Mouse (Mus musculus) lung, embryonic 14.5 days (tissue): ENCODE data around the gene Col26a1. TPM values are rescaled to one million over a fixed set of nuclear protein-coding genes. Genes with fewer than 3 reads are reported as not detected.

ENCODE experiments used
- ATAC-seq: fragments of 200-750 bp; cut with Nextera tagmentation; 2 replicates; pipeline ENCODE4 v1.8.0; 2017; ENCODE audit warnings: mild to moderate bottlenecking, moderate TSS enrichment, moderate library complexity; ENCODE audit not compliant: insufficient read depth
- DNase-seq: peaks from one replicate; pipeline ENCODE4 v3.0.0-alpha.2; 2015
- H3K27ac ChIP-seq: fragments of 300-500 bp; sonication (generic); 2 replicates; pipeline ENCODE4 v1.5.1; 2014; ENCODE audit warnings: low read depth, mild to moderate bottlenecking, moderate library complexity
- H3K27me3 ChIP-seq: fragments of 300-500 bp; sonication (generic); 2 replicates; pipeline ENCODE4 v1.6.1; 2014; ENCODE audit warnings: low read length, control low read depth; ENCODE audit not compliant: insufficient read depth
- H3K36me3 ChIP-seq: fragments of 300-500 bp; sonication (generic); 2 replicates; pipeline ENCODE4 v1.6.1; 2014; ENCODE audit warnings: control low read depth; ENCODE audit not compliant: insufficient read depth
- H3K4me1 ChIP-seq: fragments of 300-500 bp; sonication (generic); 2 replicates; pipeline ENCODE4 v1.6.1; 2014; ENCODE audit warnings: antibody characterized with exemption, control low read depth; ENCODE audit not compliant: insufficient read depth
- H3K4me2 ChIP-seq: fragments of 300-500 bp; sonication (generic); 2 replicates; pipeline ENCODE4 v1.6.1; 2014; ENCODE audit warnings: mild to moderate bottlenecking
- H3K4me3 ChIP-seq: fragments of 300-500 bp; sonication (generic); 2 replicates; pipeline ENCODE4 v1.5.1; 2014; ENCODE audit warnings: low read depth, low read length
- H3K9ac ChIP-seq: fragments of 300-500 bp; sonication (generic); 2 replicates; pipeline ENCODE4 v1.6.1; 2014
- H3K9me3 ChIP-seq: fragments of 300-500 bp; sonication (generic); 2 replicates; pipeline ENCODE4 v1.6.1; 2016; ENCODE audit warnings: low read depth, low read length, control low read depth
- CTCF ChIP-seq: IDR thresholded peaks from 2 replicates; pipeline ENCODE4 v1.5.1; 2016; ENCODE audit warnings: antibody characterized with exemption, low read depth
- WGBS: fragments of 180-500 bp; shearing (Covaris S2); extraction: QIAGEN DNeasy Blood & Tissue Kit; methylation state at CpG from one replicate; pipeline ENCODE4 v1.1.7; 2014; 5-methylcytosine and 5-hydroxymethylcytosine counted together
- polyA plus RNA-seq: library from polyadenylated mRNA; unstranded; fragments of >200 nt; fragmentation: Nextera tagmentation; extraction: Ambion mirVana; gene quantifications from 2 replicates; pipeline ENCODE4 v1.2.1, GENCODE M21; 2014

Gene Col26a1
- polyA plus RNA-seq, 1 experiment from 2014 or later: 11.7 TPM

DNA sequence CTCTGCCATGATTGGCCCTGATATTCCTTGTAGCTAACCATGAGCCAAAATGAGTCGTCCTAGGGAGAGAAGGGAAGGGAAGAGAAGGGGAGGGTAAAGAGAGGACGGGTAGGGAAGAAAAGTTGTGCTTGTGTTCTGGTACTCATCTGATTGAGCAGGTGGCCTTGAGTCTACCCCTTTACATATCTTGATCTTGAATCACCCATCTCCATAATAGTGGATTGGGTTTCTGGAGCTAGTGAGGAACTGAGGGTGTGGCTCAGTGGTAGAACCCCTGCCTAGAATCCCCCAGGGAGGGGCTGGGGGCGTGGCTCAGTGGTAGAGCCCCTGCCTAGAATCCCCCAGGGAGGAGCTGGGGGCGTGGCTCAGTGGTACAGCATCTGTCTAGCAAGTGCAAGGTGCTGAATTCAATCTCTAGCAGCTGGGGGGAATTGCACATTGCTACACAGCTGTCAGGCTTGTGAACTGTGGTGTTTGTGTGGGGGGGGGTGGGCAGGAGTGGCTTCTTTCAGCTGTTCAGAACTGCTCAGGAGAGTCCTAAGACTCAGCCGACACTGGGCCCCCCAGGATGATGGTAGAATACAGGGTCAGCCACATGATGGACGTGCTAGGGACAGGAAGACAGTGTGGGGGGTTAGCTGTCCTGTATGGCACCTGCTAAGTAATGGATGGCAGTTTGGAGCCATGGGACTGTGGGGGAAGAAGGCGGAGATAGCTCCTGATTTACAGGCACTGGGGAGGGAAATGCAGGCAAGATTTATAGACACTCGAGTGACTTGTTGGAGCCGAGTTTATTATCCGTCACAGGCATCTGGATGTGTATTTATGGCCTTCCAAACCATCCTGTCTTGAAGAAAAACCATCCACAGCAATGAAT, 166.1 kb downstream of the Col26a1 start:
- H3K27ac ChIP-seq: no peak overlapping the region

DNA sequence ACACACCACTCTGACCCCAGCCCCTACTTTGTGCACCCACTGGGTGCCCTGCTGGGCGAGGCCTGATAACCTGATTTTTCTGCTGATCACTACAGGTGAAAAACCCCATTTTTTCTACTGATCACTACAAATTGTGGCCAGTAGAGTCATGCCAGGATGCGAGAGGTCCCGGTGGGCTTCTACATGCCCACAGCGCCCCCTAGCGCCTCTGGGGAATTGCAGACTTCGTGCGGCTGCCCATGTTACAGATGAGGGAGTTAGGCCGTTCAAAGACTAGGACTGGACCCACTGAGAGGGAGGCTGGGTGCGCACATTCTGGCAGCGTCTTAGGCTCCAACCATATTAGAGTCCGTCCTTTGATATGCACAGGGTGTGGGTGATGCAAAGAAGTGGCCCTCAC, 168.1 kb downstream of the Col26a1 start:
- Histone ChIP-seq H3K4me2 (peak overlapping the region; percentile 41), H3K27me3 (no peaks in the 10 kb centered on the region), H3K36me3 (no peaks in the 10 kb centered on the region), H3K9ac (no peak overlapping the region), H3K9me3 (no peaks in the 10 kb centered on the region), H3K4me3 (peak overlapping the region; percentile 6; the same call in 1 of the 2 replicates), H3K4me1 (peaks cover 5% of the 10 kb centered on the region; the same call in 1 of the 2 replicates), H3K27ac (no peak overlapping the region)
- TF ChIP-seq CTCF: peak; percentile 76
- DNase-seq (peak; percentile 83), ATAC-seq (no peak)
- WGBS: 23% methylated on average over 11 of the region's 11 CpGs

More for the DNA sequence above, 166.1 kb downstream of the Col26a1 start:
- no peak for DNase-seq
- 47% methylated on average over 10 of the region's 10 CpGs for whole genome bisulfite sequencing
- no peak overlapping the region for H3K9ac ChIP-seq
- no peaks in the 10 kb centered on the region for H3K36me3 ChIP-seq
- H3K27me3 ChIP-seq: no peaks in the 10 kb centered on the region
- TF ChIP-seq CTCF: no peak
- no peak overlapping the region for H3K4me3 ChIP-seq
- no peaks in the 10 kb centered on the region for H3K9me3 ChIP-seq
- no peak for ATAC-seq
- H3K4me1 ChIP-seq: peaks cover 5% of the 10 kb centered on the region; the same call in 1 of the 2 replicates
- H3K4me2 ChIP-seq: no peak overlapping the region

DNA sequence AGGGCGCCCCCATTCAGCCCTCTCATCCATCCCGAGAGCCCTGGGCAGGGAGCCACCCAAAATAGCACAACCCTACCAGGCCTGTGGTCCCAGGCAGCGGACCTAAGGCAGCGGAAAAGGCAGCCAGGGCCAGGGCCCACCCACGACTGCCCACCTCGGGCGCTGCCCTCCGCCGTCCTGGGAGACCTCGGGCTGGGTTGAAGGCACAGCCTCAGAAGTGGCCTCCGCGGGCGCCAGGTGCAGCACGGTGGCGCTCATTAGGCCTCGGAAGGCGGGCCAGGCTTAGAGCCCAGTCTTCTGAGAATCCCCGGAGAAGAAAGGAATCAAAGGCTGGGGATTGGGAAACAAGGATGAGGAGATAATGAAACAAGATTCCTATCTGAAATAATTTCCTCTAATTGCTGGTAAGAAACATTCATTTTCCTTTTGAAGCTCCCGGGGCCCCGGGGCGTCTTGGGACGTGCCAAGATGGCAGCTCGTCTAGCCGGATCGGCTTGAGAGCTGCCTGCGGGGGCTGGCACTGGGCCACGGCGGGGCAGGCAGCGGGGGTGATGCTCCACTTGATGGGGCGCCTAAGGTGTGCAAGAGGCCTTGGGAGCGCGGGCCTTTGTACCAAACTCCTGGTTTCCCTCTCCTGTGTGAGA, 168.7 kb downstream of the Col26a1 start:
- no peaks in the 10 kb centered on the region for H3K9me3 ChIP-seq
- peak; percentile 40 for DNase-seq
- TF ChIP-seq CTCF: no peak
- H3K4me2 ChIP-seq: peak overlapping the region; percentile 41
- WGBS: 20% methylated on average over 32 of the region's 32 CpGs
- H3K4me3 ChIP-seq: peak overlapping the region; percentile 6; the same call in 1 of the 2 replicates
- no peak overlapping the region for H3K27ac ChIP-seq
- no peaks in the 10 kb centered on the region for H3K36me3 ChIP-seq
- H3K4me1 ChIP-seq: peaks cover 5% of the 10 kb centered on the region; the same call in 1 of the 2 replicates
- H3K9ac ChIP-seq: no peak overlapping the region
- ATAC-seq: no peak
- H3K27me3 ChIP-seq: no peaks in the 10 kb centered on the region

DNA sequence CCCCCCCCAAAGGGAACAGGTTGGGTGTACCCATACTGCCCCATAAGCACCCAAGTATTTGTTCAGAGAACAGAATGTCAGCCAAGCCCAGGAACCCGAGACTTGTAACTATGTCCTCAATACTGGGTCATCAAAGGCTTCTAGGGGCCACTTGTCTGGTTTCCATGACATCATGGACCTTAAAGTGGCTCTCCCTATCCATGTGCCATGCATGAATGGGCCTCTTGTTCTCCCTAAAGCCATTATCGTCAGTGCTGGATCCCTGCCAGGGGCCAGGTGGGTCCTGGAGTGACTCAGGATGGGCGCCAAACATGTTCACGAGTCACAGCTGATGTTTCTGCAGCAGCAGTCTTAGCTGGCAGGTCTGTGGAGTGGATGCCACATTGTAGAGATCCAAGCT, 172.3 kb downstream of the Col26a1 start:
- no peak overlapping the region for H3K9ac ChIP-seq
- peak overlapping the region; percentile 72 for H3K27ac ChIP-seq
- TF ChIP-seq CTCF: no peak
- no peak overlapping the region for H3K4me2 ChIP-seq
- H3K4me3 ChIP-seq: no peak overlapping the region
- ATAC-seq (peak; percentile 88), DNase-seq (peak; percentile 89)
- WGBS: 41% methylated on average over 4 of the region's 4 CpGs
- no peaks in the 10 kb centered on the region for H3K9me3 ChIP-seq
- H3K4me1 ChIP-seq: peaks cover 5% of the 10 kb centered on the region; the same call in 1 of the 2 replicates
- H3K36me3 ChIP-seq: no peaks in the 10 kb centered on the region
- H3K27me3 ChIP-seq: no peaks in the 10 kb centered on the region

DNA sequence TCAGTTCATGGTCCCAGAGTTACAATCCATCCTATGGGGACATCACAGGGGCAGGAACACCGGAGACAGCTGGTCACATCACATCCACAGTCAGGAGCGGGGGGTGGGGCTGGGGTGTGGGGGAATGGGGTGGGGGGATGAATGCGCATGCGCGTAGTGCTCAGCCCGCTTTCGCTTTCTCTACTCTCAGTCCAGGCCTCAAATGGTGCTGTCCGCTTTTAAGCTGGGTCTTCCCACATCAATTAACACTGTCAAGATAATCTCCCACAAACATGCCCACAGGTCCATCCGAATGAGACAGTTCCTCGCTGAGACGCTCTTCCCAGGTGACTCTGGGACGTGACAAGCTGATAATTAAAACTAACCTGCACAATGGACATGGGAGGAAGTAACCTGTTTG, 174.9 kb downstream of the Col26a1 start:
- ATAC-seq (no peak), DNase-seq (no peak)
- WGBS: 68% methylated on average over 12 of the region's 12 CpGs
- TF ChIP-seq CTCF: no peak
- no peak overlapping the region for H3K9ac ChIP-seq
- peaks cover 6% of the 10 kb centered on the region; the same call in 1 of the 2 replicates for H3K9me3 ChIP-seq
- H3K27ac ChIP-seq: no peak overlapping the region
- no peaks in the 10 kb centered on the region for H3K36me3 ChIP-seq
- H3K27me3 ChIP-seq: no peaks in the 10 kb centered on the region
- no peak overlapping the region for H3K4me2 ChIP-seq
- H3K4me3 ChIP-seq: no peak overlapping the region
- H3K4me1 ChIP-seq: no peaks in the 10 kb centered on the region

DNA sequence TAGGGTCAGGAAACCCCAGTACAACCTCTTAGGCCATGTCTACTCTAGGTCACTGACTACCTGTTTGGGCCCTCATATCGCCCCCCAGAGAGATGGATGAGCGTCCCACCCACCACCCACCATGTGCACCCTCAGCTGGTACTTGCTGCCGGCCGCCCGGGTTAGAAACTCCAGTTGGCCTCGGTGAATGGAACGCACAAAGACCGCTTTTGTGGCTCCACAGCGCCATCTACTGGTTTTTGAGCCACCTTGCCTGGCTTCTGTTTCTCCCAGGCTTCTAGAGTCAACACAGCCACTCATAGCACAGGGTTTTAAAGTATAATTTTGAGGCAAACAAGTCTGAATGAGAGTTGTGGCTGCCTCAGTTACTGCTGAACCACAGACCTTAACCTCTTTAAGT, 176.2 kb downstream of the Col26a1 start:
- no peak overlapping the region for H3K27ac ChIP-seq
- peaks cover 6% of the 10 kb centered on the region; the same call in 1 of the 2 replicates for H3K9me3 ChIP-seq
- peak; percentile 26; the same call in 1 of the 2 replicates for ATAC-seq
- peak; percentile 97 for DNase-seq
- peak; percentile 90 for TF ChIP-seq CTCF
- no peaks in the 10 kb centered on the region for H3K27me3 ChIP-seq
- H3K4me1 ChIP-seq: no peaks in the 10 kb centered on the region
- WGBS: 3% methylated on average over 9 of the region's 9 CpGs
- no peak overlapping the region for H3K9ac ChIP-seq
- no peak overlapping the region for H3K4me3 ChIP-seq
- no peak overlapping the region for H3K4me2 ChIP-seq
- no peaks in the 10 kb centered on the region for H3K36me3 ChIP-seq

DNA sequence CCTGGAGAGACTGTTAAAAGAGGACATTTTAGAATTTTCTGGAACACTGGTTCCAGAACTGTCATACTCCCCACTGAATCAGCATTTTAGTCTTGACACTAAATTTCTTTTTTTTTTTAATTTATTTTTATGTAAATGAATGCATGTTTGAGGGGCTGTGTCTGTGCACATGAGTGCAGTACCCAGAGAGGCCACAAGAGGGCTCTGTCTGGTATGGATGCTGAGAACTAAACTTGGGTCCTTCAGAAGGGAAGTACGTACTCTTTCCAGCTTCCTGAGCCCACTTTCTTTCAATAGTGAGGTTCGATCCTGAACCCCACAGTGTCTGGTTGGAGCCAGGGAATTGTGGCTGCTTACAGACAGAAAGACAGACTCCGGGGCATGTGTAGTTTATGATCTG, 177.5 kb downstream of the Col26a1 start:
- WGBS: 90% methylated on average over 3 of the region's 3 CpGs

More for the DNA sequence above, 177.5 kb downstream of the Col26a1 start:
- Histone ChIP-seq H3K9ac (no peak overlapping the region), H3K27me3 (no peaks in the 10 kb centered on the region), H3K4me2 (no peak overlapping the region), H3K4me1 (no peaks in the 10 kb centered on the region), H3K4me3 (no peak overlapping the region), H3K27ac (no peak overlapping the region), H3K9me3 (peaks cover 6% of the 10 kb centered on the region; the same call in 1 of the 2 replicates), H3K36me3 (no peaks in the 10 kb centered on the region)
- DNase-seq (no peak), ATAC-seq (no peak)
- TF ChIP-seq CTCF: peak; percentile 63
